10 mouse cellular contexts compared by ENCODE assay signal in genomic region chr4:136830272-136830823, GRCm38 (mm10). TPM values are rescaled to one million over a fixed set of nuclear protein-coding genes. Genes with fewer than 3 reads are reported as not detected.
DNase-seq lines count a peak whose midpoint lies in the region; ATAC-seq lines count a peak whose summit lies in the region.
"Had no signal": no experiment of that assay in that cellular context is flagged by ENCODE, and none has a peak within 500 bp of the region (broad histone marks: within the 10 kb centered on the region; RNA-seq: fewer than 3 reads in every experiment).

No protein-coding gene starts in this region.

- no peak overlapping the region for H3K9ac ChIP-seq in forebrain, embryonic 11.5 days (ENCODE audit: low read length)
- H3K9ac ChIP-seq in forebrain, embryonic 16.5 days (replicated peaks; ENCODE audit: low read depth, low read length) = no peak overlapping the region
- no peak overlapping the region for H3K9ac ChIP-seq in limb, embryonic 13.5 days
- H3K9ac ChIP-seq: heart, embryonic 15.5 days had no signal

- no peak overlapping the region for H3K4me3 ChIP-seq in forebrain, embryonic 11.5 days (ENCODE audit: low read depth, low read length)
- no peak overlapping the region for H3K4me3 ChIP-seq in forebrain, embryonic 16.5 days (replicated peaks; ENCODE audit: low read length)
- no peak overlapping the region for H3K4me3 ChIP-seq in limb, embryonic 13.5 days
- H3K4me3 ChIP-seq: heart, embryonic 15.5 days had no signal

- H3K36me3 ChIP-seq in forebrain, embryonic 11.5 days (ENCODE audit: control insufficient read depth, insufficient read depth, low read length) = no peaks in the 10 kb centered on the region
- no peaks in the 10 kb centered on the region for H3K36me3 ChIP-seq in forebrain, embryonic 16.5 days (ENCODE audit: control insufficient read depth, insufficient read depth)
- 0 out of 2 replicates have a peak, but pooled peaks cover 6% of the 10 kb centered on the region for H3K36me3 ChIP-seq in limb, embryonic 13.5 days
- H3K36me3 ChIP-seq: heart, embryonic 15.5 days had no signal

- H3K27me3 ChIP-seq in forebrain, embryonic 11.5 days (ENCODE audit: control insufficient read depth, insufficient read depth, low read length) = no peaks in the 10 kb centered on the region; the same call in 1 of the 2 replicates
- no peaks in the 10 kb centered on the region for H3K27me3 ChIP-seq in forebrain, embryonic 16.5 days (replicated peaks; ENCODE audit: control insufficient read depth, insufficient read depth, low read length)
- peaks cover 8% of the 10 kb centered on the region for H3K27me3 ChIP-seq in limb, embryonic 13.5 days

- 0 out of 2 replicates have a peak, but pooled peaks have one; percentile 32 for ATAC-seq in forebrain, embryonic 11.5 days (replicated peaks; ENCODE audit: low FRiP score)
- no peak for ATAC-seq in forebrain, embryonic 16.5 days
- ATAC-seq in limb, embryonic 13.5 days (ENCODE audit: low FRiP score, low read depth) = no peak

- WGBS in forebrain, embryonic 11.5 days = 35% methylated on average over 9 of the region's 9 CpGs
- 50% methylated on average over 9 of the region's 9 CpGs for WGBS in forebrain, embryonic 16.5 days
- 27% methylated on average over 9 of the region's 9 CpGs for WGBS in limb, embryonic 13.5 days

- peaks cover 37% of the 10 kb centered on the region for H3K4me1 ChIP-seq in forebrain, embryonic 11.5 days (replicated peaks; ENCODE audit: control insufficient read depth, insufficient read depth, low read length)
- H3K4me1 ChIP-seq in forebrain, embryonic 16.5 days (replicated peaks; ENCODE audit: control insufficient read depth, insufficient read depth, low read length) = peaks cover 57% of the 10 kb centered on the region
- peaks cover 64% of the 10 kb centered on the region for H3K4me1 ChIP-seq in limb, embryonic 13.5 days

- DNase-seq in forebrain, embryonic 11.5 days (ENCODE audit: low spot score) = no peak
- DNase-seq in thymus, postnatal 14 days = peak; percentile 41
- no peak for DNase-seq in thymus, adult 18-20 months
- no peak for DNase-seq in spleen, adult 18-20 months
- DNase-seq in layer of hippocampus, postnatal 10 days (ENCODE audit: low spot score in 2 of 2) = no peak
- no peak for DNase-seq in urinary bladder, postnatal 36 days (ENCODE audit: low spot score in 2 of 2)
- DNase-seq: B cell, adult 2 months had no signal

- H3K9me3 ChIP-seq in forebrain, embryonic 11.5 days (ENCODE audit: control insufficient read depth, low read length) = no peaks in the 10 kb centered on the region
- H3K9me3 ChIP-seq in forebrain, embryonic 16.5 days (ENCODE audit: control insufficient read depth, low read length) = no peaks in the 10 kb centered on the region
- no peaks in the 10 kb centered on the region for H3K9me3 ChIP-seq in limb, embryonic 13.5 days
- H3K9me3 ChIP-seq: heart, embryonic 15.5 days had no signal

- H3K27ac ChIP-seq in forebrain, embryonic 11.5 days (ENCODE audit: low read depth, low read length) = no peak overlapping the region
- H3K27ac ChIP-seq in forebrain, embryonic 16.5 days (ENCODE audit: low read length) = no peak overlapping the region
- no peak overlapping the region for H3K27ac ChIP-seq in limb, embryonic 13.5 days
- H3K27ac ChIP-seq: heart, embryonic 15.5 days had no signal

- 0 out of 2 replicates have a peak overlapping the region, but pooled peaks have one; percentile 8 for H3K4me2 ChIP-seq in forebrain, embryonic 11.5 days (ENCODE audit: low read depth, low read length, severe bottlenecking)
- H3K4me2 ChIP-seq in forebrain, embryonic 16.5 days (ENCODE audit: low read length) = no peak overlapping the region
- peak overlapping the region; percentile 35 for H3K4me2 ChIP-seq in limb, embryonic 13.5 days (replicated peaks)
- H3K4me2 ChIP-seq: heart, embryonic 15.5 days had no signal

RNA-seq across cellular contexts. Expression of gene Ephb2, which starts 5.4 kb away (rescaled TPM):
- polyA plus RNA-seq in forebrain, embryonic 11.5 days (2014; fragmentation: Nextera tagmentation; extraction: Ambion mirVana) = 35.8 and 36.9 TPM in 2 replicates
- polyA plus RNA-seq in forebrain, embryonic 16.5 days (2015; fragmentation: Nextera tagmentation; extraction: Ambion mirVana) = 12.3 and 13.1 TPM in 2 replicates
- 10.3 and 10.9 TPM in 2 replicates for polyA plus RNA-seq in limb, embryonic 13.5 days (2015; fragmentation: Nextera tagmentation; extraction: Ambion mirVana)
- 10 to 100 TPM; 55.1 to 57.0 TPM for total RNA-seq in layer of hippocampus, postnatal 10 days (2021)

RNA-seq across cellular contexts. Expression of gene C1qb, which starts 55.6 kb away (rescaled TPM):
- polyA plus RNA-seq in forebrain, embryonic 11.5 days (2014; fragmentation: Nextera tagmentation; extraction: Ambion mirVana) = 19.7 and 21.1 TPM in 2 replicates
- polyA plus RNA-seq in forebrain, embryonic 16.5 days (2015; fragmentation: Nextera tagmentation; extraction: Ambion mirVana) = 24.1 and 32.0 TPM in 2 replicates
- 39.7 and 41.0 TPM in 2 replicates for polyA plus RNA-seq in limb, embryonic 13.5 days (2015; fragmentation: Nextera tagmentation; extraction: Ambion mirVana)
- 10 to 100 TPM; 32.3 to 35.4 TPM for total RNA-seq in layer of hippocampus, postnatal 10 days (2021)
